Mouse (Mus musculus) forebrain, embryonic 14.5 days (tissue): Measurements from ENCODE around the gene Hoxd3. TPM values are rescaled to one million over a fixed set of nuclear protein-coding genes. Genes with fewer than 3 reads are reported as not detected.

Source experiments
- ATAC-seq: fragments of 200-750 bp; cut with Nextera tagmentation; 2 replicates; pipeline ENCODE4 v1.8.0; 2017; ENCODE audit warnings: mild to moderate bottlenecking, moderate library complexity
- DNase-seq: peaks from one replicate; pipeline ENCODE4 v3.0.0-alpha.2; 2015; ENCODE audit warnings: low spot score
- H3K27ac ChIP-seq: fragments of 300-500 bp; sonication (generic); 2 replicates; pipeline ENCODE4 v1.5.1; 2014; ENCODE audit warnings: low read depth, mild to moderate bottlenecking, control low read depth, low read length, moderate library complexity
- H3K27me3 ChIP-seq: fragments of 300-500 bp; sonication (generic); replicated peaks from 2 replicates; pipeline ENCODE4 v1.6.1; 2014; ENCODE audit warnings: low read length, control low read depth, mixed read lengths; ENCODE audit not compliant: control insufficient read depth, insufficient read depth
- H3K36me3 ChIP-seq: fragments of 300-500 bp; sonication (generic); 2 replicates; pipeline ENCODE4 v1.6.1; 2014; ENCODE audit warnings: low read length, control low read depth; ENCODE audit not compliant: control insufficient read depth, insufficient read depth
- H3K4me1 ChIP-seq: fragments of 300-500 bp; sonication (generic); 2 replicates; pipeline ENCODE4 v1.6.1; 2014; ENCODE audit warnings: antibody characterized with exemption, low read length, control low read depth; ENCODE audit not compliant: control insufficient read depth, insufficient read depth
- H3K4me2 ChIP-seq: fragments of 300-500 bp; sonication (generic); 2 replicates; pipeline ENCODE4 v1.6.1; 2014; ENCODE audit warnings: mild to moderate bottlenecking, control low read depth, low read length
- H3K4me3 ChIP-seq: fragments of 300-500 bp; sonication (generic); 2 replicates; pipeline ENCODE4 v1.5.1; 2014; ENCODE audit warnings: low read depth, low read length, control low read depth
- H3K9ac ChIP-seq: fragments of 300-500 bp; sonication (generic); 2 replicates; pipeline ENCODE4 v1.6.1; 2014; ENCODE audit warnings: mild to moderate bottlenecking, low read length, control low read depth, moderate library complexity
- H3K9me3 ChIP-seq: fragments of 300-500 bp; sonication (generic); replicated peaks from 2 replicates; pipeline ENCODE4 v1.6.1; 2016; ENCODE audit warnings: low read length, control low read depth, mixed read lengths; ENCODE audit not compliant: control insufficient read depth
- WGBS: fragments of 180-500 bp; shearing (Covaris S2); extraction: QIAGEN DNeasy Blood & Tissue Kit; methylation state at CpG from one replicate; pipeline ENCODE4 v1.1.7; 2014; 5-methylcytosine and 5-hydroxymethylcytosine counted together
- polyA plus RNA-seq: library from polyadenylated mRNA; unstranded; fragments of >200 nt; fragmentation: Nextera tagmentation; extraction: Ambion mirVana; gene quantifications from 2 replicates; pipeline ENCODE4 v1.2.1, GENCODE M21; 2014

Hoxd3 gene
- polyA plus RNA-seq, 1 experiment from 2014 or later: not detected

DNA sequence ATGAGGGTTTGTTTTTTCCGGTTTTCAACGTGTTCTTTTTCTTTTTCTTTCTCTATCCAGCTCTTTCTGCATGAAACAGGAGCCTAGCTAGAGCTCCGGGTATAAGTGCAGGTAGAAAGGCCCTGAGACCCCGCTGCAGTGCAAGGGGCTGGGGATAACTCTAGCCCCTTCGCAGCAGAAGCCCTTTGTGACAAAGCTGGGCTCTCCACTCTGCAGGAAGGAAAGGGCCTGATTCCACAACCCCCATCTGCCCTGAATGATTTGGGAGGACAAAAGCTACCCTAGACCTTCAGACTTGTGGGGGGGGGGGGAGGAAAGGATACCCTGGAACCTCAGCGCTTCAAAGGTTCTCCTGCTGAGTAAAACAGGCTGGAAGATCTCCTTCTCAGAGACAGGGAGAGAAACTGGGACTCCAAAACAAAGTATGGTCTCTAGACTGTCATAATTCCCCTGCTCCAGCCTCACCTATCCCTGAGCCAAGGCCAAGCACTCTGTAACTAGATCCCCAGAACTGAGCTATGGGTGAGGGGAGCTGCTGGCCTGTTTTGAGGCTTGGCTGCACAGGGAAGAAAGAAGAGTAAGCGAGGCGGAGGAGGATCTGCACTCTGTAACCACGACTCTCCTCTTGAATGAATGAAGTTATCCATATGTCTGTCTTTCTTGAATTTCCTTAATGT is 35.2 kb upstream of the Hoxd3 start:
- Histone ChIP-seq H3K36me3 (no peaks in the 10 kb centered on the region), H3K4me3 (no peak overlapping the region), H3K4me2 (no peak overlapping the region), H3K9me3 (no peaks in the 10 kb centered on the region), H3K27ac (no peak overlapping the region), H3K27me3 (peaks cover 100% of the 10 kb centered on the region), H3K9ac (no peak overlapping the region), H3K4me1 (no peaks in the 10 kb centered on the region)
- ATAC-seq (no peak), DNase-seq (no peak)
- 3% methylated on average over 9 of the region's 9 CpGs for WGBS

DNA sequence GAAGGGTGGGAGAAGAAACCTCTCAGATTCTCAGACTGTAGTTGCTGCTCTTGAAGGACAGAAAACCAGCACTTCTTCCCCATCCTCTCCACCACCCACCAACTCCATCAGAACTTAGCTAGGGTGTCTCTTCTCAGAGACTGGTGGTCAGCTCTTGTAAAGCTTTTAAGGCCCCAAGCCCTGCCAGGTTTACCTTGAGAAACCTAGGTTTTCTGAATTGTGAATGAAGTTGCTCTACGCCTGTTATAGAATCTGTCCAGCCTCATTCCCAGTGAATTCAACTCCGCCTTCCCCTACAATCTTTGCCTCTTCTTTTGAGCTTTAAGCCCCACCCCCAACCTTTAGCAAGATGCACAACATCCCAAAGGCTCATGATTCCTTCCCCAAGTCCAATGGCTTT is 34.6 kb upstream of the Hoxd3 start:
- Histone ChIP-seq H3K27ac (no peak overlapping the region), H3K36me3 (no peaks in the 10 kb centered on the region), H3K27me3 (peaks cover 100% of the 10 kb centered on the region), H3K4me2 (no peak overlapping the region), H3K4me3 (no peak overlapping the region), H3K4me1 (no peaks in the 10 kb centered on the region), H3K9ac (no peak overlapping the region), H3K9me3 (no peaks in the 10 kb centered on the region)
- WGBS: 9% methylated on average over 2 of the region's 2 CpGs
- ATAC-seq (no peak), DNase-seq (no peak)

DNA sequence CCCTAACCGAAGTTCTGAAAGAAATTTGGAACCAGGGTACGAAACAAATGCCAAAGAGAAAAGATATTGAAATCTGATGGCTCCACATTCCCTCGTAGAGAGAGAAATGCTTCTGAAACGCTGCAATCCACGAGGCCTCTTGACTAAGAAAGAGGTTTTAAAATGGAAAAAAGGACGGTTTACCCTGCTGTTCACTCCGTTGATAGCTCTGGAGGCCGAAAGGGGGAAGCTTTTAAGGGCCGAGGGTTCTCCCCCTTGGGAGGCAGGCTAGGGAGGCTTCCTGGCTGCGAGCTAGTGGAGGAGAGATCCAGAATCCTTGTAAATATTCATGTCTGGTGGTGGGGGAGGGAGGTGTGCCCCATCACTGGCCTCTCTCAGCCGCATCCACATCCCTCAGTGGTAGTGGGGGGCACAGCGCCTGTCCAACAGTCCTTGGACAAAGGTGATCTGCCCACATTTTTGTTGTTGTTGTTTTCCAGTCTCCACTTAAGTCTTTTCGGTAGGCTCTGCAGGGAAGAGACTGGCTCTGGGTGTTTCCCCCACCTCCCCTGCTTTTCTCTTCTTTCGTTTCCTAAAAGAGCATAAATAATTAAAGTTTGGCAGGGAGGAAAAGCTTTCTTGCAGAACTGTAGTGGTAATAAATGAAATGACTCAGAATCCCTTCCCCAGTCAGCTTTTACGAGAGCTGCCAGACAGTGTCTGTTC is 32.7 kb upstream of the Hoxd3 start, which contains the start of gene Hoxd11:
Gene Hoxd11 (plus strand): TSS at position 667 of the 705 bp plus-strand sequence.
- Histone ChIP-seq H3K27me3 (peaks cover 100% of the 10 kb centered on the region), H3K4me3 (no peak within 1 kb of the TSS)
- 2% methylated on average over 15 of the region's 15 CpGs for WGBS

DNA sequence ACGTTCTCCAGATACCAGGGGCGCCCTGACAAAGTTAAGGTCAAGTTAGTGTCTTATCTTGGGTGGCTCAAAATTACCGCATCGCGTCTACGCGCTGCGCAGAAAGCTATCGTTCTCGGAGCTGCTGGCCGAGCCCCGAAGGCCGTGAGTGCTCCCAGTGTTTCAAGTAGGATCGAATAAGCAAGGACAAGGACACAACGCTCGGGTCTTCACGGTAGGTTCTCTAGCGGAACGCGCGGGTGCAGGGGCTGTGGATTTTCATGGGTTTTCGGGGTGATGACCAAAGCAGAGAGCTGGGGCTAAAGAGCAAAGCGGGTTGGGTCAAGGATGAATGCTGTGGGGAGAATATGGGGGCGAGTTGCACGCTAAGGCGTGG is 32.1 kb upstream of the Hoxd3 start:
- Histone ChIP-seq H3K4me1 (no peaks in the 10 kb centered on the region), H3K4me2 (no peak overlapping the region), H3K36me3 (no peaks in the 10 kb centered on the region), H3K27me3 (peaks cover 100% of the 10 kb centered on the region), H3K9me3 (no peaks in the 10 kb centered on the region), H3K27ac (no peak overlapping the region), H3K9ac (no peak overlapping the region), H3K4me3 (no peak overlapping the region)
- no peak for DNase-seq
- 2% methylated on average over 24 of the region's 26 CpGs for WGBS
- no peak for ATAC-seq

More for the DNA sequence above, 32.7 kb upstream of the Hoxd3 start, which contains the start of gene Hoxd11:
- H3K4me1 ChIP-seq: no peaks in the 10 kb centered on the region
- H3K27ac ChIP-seq: no peak within 1 kb of the TSS
- no peaks in the 10 kb centered on the region for H3K9me3 ChIP-seq
- ATAC-seq: no peak
- H3K9ac ChIP-seq: no peak within 1 kb of the TSS
- DNase-seq: no peak
- no peaks in the 10 kb centered on the region for H3K36me3 ChIP-seq
- H3K4me2 ChIP-seq: no peak within 1 kb of the TSS

DNA sequence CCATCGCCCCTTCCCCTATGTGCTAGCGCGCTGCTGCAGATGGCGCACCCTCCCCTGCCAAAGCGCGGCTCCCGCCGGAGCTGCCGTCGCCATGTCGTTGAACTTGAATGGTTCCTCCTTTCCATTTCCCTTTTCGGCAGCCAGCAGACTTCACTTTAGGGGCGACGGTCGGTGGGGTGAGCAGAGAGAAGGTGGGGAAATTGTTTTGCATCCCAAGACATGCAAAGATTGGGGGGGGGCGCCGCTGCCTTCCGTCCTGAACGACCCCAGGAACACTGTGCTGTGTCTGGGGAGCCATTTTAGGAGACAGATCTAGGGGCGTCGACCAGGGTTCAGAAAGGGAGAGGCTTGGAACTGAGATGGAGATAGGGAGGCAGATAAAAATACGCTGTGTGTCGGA is 31.7 kb upstream of the Hoxd3 start:
- under 1% methylated on average over 22 of the region's 23 CpGs for WGBS
- H3K4me2 ChIP-seq: no peak overlapping the region
- H3K4me1 ChIP-seq: no peaks in the 10 kb centered on the region
- ATAC-seq (no peak), DNase-seq (no peak)
- no peak overlapping the region for H3K9ac ChIP-seq
- H3K27ac ChIP-seq: no peak overlapping the region
- no peaks in the 10 kb centered on the region for H3K36me3 ChIP-seq
- no peak overlapping the region for H3K4me3 ChIP-seq
- peaks cover 100% of the 10 kb centered on the region for H3K27me3 ChIP-seq
- no peaks in the 10 kb centered on the region for H3K9me3 ChIP-seq

DNA sequence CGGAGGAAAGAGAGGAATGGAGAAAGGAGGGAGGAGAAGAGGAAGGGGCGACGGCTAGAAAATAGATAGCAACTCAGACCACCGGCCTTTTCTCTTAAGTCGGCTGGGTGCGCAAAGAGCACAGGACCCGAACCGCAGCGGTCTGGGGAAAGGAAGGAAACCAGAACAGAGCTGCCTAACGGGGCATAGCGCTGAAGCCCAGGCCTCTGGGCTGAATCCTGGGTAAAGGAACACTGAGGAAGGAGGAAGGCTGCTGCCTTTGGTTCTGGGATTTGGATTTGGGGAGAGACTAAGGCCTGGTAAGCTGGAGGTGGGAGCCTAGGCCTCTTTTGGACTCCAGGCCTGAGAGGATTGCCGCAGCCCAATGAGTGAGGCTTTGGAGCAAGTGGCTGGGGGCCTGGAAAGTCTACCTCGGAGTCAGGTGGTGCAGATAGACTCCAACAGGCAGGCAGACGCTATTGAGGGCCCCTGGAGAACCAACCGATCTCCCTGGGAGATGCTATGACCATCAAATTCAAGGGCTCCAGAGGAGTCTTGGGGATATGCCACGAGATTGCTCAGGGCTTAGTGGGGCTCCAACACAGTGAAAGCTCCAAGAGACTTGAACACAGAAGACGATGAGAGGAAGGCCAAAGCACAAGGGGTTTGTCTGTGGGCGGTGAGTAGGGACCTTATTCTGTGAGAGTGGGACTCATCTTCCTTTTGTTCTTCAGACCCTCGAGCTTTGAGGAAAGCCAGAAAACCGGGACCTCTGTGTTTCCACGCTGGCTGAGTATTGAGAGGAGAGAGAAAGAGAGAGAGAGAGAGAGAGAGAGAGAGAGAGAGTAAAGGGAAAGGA is 30.9 kb upstream of the Hoxd3 start:
- no peak for DNase-seq
- H3K4me3 ChIP-seq: no peak overlapping the region
- WGBS: 1% methylated on average over 21 of the region's 21 CpGs

DNA sequence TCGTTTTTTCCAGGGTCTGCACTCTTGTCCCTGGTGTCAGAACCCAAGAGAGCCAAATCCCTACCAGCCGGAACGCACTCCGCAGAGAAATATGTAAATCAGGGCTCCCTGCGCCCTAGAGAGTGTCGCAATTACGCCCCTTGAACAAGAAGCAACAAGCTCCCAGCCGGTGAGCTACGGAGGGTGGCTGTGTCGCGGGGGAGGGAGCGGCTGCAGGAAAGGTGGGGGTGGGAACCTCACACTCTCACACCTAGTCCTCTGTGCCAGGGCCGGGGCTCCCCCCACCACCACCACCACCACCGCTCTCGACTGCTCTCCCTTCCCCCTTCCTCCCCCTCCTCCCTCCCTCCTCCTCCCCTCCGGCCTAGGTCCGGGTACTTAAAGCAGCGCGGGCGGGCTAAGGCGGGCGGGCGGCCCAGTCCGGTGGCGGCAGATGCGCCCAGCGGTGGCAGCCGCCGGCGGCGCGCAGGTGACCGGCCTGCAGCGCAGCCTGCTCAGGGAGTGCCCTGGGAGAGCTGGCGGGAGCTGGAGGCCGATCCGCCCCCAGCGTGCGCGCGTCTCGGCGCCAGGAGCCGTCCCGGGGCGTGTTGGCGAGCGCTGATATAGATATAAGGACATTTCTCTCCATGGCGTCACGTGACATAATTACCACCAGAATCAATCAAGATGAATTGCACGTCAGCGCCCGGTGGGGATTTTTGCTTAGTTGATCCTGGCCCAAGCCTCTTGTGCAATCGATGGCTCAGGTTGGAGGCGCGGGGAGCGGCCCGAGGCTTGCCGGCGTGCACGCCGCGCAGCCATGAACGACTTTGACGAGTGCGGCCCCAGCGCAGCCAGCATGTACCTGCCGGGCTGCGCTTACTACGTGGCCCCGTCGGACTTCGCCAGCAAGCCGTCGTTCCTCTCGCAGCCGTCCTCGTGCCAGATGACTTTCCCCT is 29.9 kb upstream of the Hoxd3 start:
- Histone ChIP-seq H3K9me3 (no peaks in the 10 kb centered on the region), H3K27ac (no peak overlapping the region), H3K4me2 (no peak overlapping the region), H3K4me1 (no peaks in the 10 kb centered on the region), H3K36me3 (no peaks in the 10 kb centered on the region), H3K4me3 (no peak overlapping the region; the same call in 1 of the 2 replicates), H3K9ac (no peak overlapping the region), H3K27me3 (peaks cover 94% of the 10 kb centered on the region)
- under 1% methylated on average over 76 of the region's 78 CpGs for WGBS
- DNase-seq (no peak), ATAC-seq (peak; percentile 32; the same call in 1 of the 2 replicates)

More for the DNA sequence above, 30.9 kb upstream of the Hoxd3 start:
- peaks cover 99% of the 10 kb centered on the region for H3K27me3 ChIP-seq
- no peaks in the 10 kb centered on the region for H3K9me3 ChIP-seq
- H3K9ac ChIP-seq: no peak overlapping the region
- H3K4me1 ChIP-seq: no peaks in the 10 kb centered on the region
- no peak overlapping the region for H3K4me2 ChIP-seq
- no peak overlapping the region for H3K27ac ChIP-seq
- ATAC-seq: no peak
- H3K36me3 ChIP-seq: no peaks in the 10 kb centered on the region

DNA sequence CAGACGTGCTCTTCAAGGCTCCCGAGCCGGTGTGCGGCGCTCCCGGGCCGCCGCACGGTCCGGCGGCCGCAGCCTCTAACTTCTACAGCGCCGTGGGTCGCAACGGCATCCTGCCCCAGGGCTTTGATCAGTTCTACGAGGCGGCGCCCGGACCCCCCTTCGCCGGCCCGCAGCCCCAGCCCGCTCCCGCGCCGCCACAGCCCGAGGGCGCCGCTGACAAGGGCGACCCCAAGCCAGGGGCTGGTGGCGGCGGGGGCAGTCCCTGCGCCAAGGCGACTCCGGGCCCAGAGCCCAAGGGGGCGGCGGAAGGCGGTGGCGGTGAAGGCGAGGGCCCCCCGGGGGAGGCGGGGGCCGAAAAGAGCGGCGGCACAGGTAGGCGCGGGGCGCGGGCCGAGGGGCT is 28.9 kb upstream of the Hoxd3 start:
- DNase-seq (no peak), ATAC-seq (no peak)
- no peak overlapping the region for H3K27ac ChIP-seq
- no peaks in the 10 kb centered on the region for H3K9me3 ChIP-seq
- H3K27me3 ChIP-seq: peaks cover 94% of the 10 kb centered on the region
- no peaks in the 10 kb centered on the region for H3K4me1 ChIP-seq
- H3K36me3 ChIP-seq: no peaks in the 10 kb centered on the region
- H3K4me3 ChIP-seq: no peak overlapping the region
- WGBS: 1% methylated on average over 45 of the region's 51 CpGs
- H3K4me2 ChIP-seq: no peak overlapping the region
- no peak overlapping the region for H3K9ac ChIP-seq
